Mouse (Mus musculus) lung, postnatal 0 days (tissue): ENCODE data around the gene Fndc1. TPM values are rescaled to one million over a fixed set of nuclear protein-coding genes. Genes with fewer than 3 reads are reported as not detected.
A peak's percentile ranks its signal among the peaks of the same experiment; 100 is the strongest.

Experiments used
- ATAC-seq: fragments of 200-750 bp; cut with Nextera tagmentation; 2 replicates; pipeline ENCODE4 v1.8.0; 2017; ENCODE audit warnings: moderate library complexity
- DNase-seq: peaks from one replicate; pipeline ENCODE4 v3.0.0-alpha.2; 2016; ENCODE audit warnings: low spot score
- H3K27ac ChIP-seq: fragments of 300-500 bp; sonication (generic); 2 replicates; pipeline ENCODE4 v1.5.1; 2014; ENCODE audit warnings: antibody characterized with exemption, mild to moderate bottlenecking, low read length, mixed read lengths
- H3K27me3 ChIP-seq: fragments of 300-500 bp; sonication (generic); replicated peaks from 2 replicates; pipeline ENCODE4 v1.6.1; 2014; ENCODE audit warnings: low read length, mixed read lengths; ENCODE audit not compliant: insufficient read depth
- H3K36me3 ChIP-seq: fragments of 300-500 bp; sonication (generic); 2 replicates; pipeline ENCODE4 v1.6.1; 2014; ENCODE audit warnings: low read length, mixed read lengths; ENCODE audit not compliant: insufficient read depth
- H3K4me1 ChIP-seq: fragments of 300-500 bp; sonication (generic); 2 replicates; pipeline ENCODE4 v1.6.1; 2014; ENCODE audit warnings: antibody characterized with exemption, low read depth, low read length, mixed read lengths; ENCODE audit not compliant: insufficient read depth
- H3K4me2 ChIP-seq: fragments of 300-500 bp; sonication (generic); replicated peaks from 2 replicates; pipeline ENCODE4 v1.6.1; 2014; ENCODE audit warnings: low read depth, mild to moderate bottlenecking, low read length, moderate library complexity, mixed read lengths
- H3K4me3 ChIP-seq: fragments of 300-500 bp; sonication (generic); 2 replicates; pipeline ENCODE4 v1.5.1; 2014; ENCODE audit warnings: low read depth, low read length
- H3K9ac ChIP-seq: fragments of 300-500 bp; sonication (generic); replicated peaks from 2 replicates; pipeline ENCODE4 v1.6.1; 2014; ENCODE audit warnings: low read depth, mild to moderate bottlenecking
- H3K9me3 ChIP-seq: fragments of 300-500 bp; sonication (generic); 2 replicates; pipeline ENCODE4 v1.6.1; 2016; ENCODE audit warnings: low read length, mixed read lengths
- CTCF ChIP-seq: IDR thresholded peaks from 2 replicates; pipeline ENCODE4 v1.5.1; 2016; ENCODE audit warnings: antibody characterized with exemption, mild to moderate bottlenecking
- EP300 ChIP-seq: IDR thresholded peaks from 2 replicates; pipeline ENCODE4 v1.6.1; 2016; ENCODE audit warnings: antibody characterized with exemption, mild to moderate bottlenecking, control low read depth
- WGBS: fragments of 180-500 bp; shearing (Covaris S2); extraction: QIAGEN DNeasy Blood & Tissue Kit; methylation state at CpG from one replicate; pipeline ENCODE4 v1.1.7; 2014; 5-methylcytosine and 5-hydroxymethylcytosine counted together
- polyA plus RNA-seq: library from polyadenylated mRNA; unstranded; fragments of >200 nt; fragmentation: Nextera tagmentation; extraction: Ambion mirVana; gene quantifications from 2 replicates; pipeline ENCODE4 v1.2.1, GENCODE M21; 2015

The Fndc1 gene
- polyA plus RNA-seq, 1 experiment from 2014 or later = 40.8 TPM

DNA sequence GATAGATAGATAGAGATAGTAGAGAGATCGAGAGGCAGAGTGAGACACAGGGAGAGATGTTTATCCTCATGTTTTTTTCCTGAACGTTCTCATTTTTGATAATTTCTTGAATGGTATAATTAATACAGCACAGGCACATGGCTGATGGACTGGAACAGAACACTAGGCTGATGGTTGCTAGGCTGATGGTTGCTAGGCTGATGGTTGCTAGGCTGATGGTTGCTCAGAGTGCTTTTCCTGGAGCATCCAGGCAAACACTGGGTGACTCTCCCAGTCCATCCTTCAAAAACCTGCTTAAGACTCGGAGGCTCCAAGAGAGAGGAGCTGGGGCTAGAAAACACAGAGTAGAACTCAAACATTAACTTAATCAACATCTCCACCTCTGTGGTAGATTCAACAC lies 80.3 kb downstream of the Fndc1 start:
- TF ChIP-seq EP300 (no peak), CTCF (no peak)
- 71% methylated on average over 3 of the region's 3 CpGs for WGBS

GRCm38 (mm10) chr17:7744976-7745375 lies 82.1 kb downstream of the Fndc1 start:
- DNase-seq (no peak), ATAC-seq (no peak)
- Histone ChIP-seq H3K4me1 (no peaks in the 10 kb centered on the region), H3K27ac (no peak overlapping the region), H3K27me3 (no peaks in the 10 kb centered on the region), H3K9ac (no peak overlapping the region), H3K4me3 (no peak overlapping the region), H3K36me3 (no peaks in the 10 kb centered on the region), H3K9me3 (no peaks in the 10 kb centered on the region), H3K4me2 (no peak overlapping the region)
- TF ChIP-seq CTCF (no peak), EP300 (no peak)
- WGBS = 83% methylated on average over 4 of the region's 4 CpGs

More for the DNA sequence above, 80.3 kb downstream of the Fndc1 start:
- Histone ChIP-seq H3K9ac (no peak overlapping the region), H3K27ac (no peak overlapping the region), H3K27me3 (no peaks in the 10 kb centered on the region), H3K9me3 (no peaks in the 10 kb centered on the region), H3K4me2 (no peak overlapping the region), H3K4me3 (no peak overlapping the region), H3K36me3 (no peaks in the 10 kb centered on the region), H3K4me1 (no peaks in the 10 kb centered on the region)
- ATAC-seq (no peak), DNase-seq (no peak)

DNA sequence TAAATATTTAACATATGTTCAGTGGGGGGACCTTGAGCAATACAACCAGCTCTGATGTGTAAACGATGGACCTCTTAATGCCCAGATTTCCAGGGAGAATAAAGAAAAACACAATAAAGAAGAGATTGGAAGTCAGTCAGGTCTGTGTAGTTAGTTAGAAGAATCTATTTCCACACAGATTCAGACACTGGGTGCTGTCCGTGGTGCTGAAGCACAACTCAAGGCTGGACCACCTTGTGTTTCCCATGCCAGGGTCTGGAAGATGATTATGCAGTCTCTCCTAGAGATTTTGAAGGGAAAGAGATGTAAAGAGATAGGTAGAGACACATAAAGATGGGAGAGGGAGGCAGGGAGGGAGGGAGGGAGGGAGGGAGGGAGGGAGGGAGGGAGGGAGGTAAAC lies 86.1 kb downstream of the Fndc1 start:
- WGBS = 15% methylated on average over 2 of the region's 2 CpGs
- H3K36me3 ChIP-seq = no peaks in the 10 kb centered on the region
- no peaks in the 10 kb centered on the region for H3K27me3 ChIP-seq
- no peaks in the 10 kb centered on the region for H3K4me1 ChIP-seq
- H3K9me3 ChIP-seq = no peaks in the 10 kb centered on the region
- DNase-seq (peak; percentile 52), ATAC-seq (no peak)
- no peak overlapping the region for H3K9ac ChIP-seq
- TF ChIP-seq EP300 = no peak
- TF ChIP-seq CTCF = no peak
- H3K4me2 ChIP-seq = no peak overlapping the region
- H3K4me3 ChIP-seq = no peak overlapping the region
- no peak overlapping the region for H3K27ac ChIP-seq

DNA sequence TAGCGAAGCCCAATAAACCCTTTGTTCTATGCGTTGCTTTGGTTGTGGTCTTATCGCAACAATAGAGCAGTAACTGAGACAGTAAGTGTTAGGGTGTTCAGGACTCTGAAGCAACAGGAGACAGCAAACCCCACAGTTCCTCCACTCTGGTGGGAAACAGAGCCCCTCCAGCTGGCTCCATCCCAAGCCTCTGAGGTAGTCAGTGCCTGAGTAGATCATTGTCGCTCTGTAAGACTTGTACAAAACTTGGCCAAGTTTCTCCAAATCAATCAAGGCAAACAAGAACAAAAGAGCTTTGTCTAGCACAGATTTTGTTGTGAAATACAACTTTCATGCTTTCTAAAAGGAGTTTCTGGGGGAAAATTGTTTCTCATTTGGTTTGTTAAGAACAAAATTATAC lies 104.1 kb downstream of the Fndc1 start:
- H3K36me3 ChIP-seq = no peaks in the 10 kb centered on the region
- WGBS = 72% methylated on average over 4 of the region's 4 CpGs
- H3K27ac ChIP-seq = no peak overlapping the region

DNA sequence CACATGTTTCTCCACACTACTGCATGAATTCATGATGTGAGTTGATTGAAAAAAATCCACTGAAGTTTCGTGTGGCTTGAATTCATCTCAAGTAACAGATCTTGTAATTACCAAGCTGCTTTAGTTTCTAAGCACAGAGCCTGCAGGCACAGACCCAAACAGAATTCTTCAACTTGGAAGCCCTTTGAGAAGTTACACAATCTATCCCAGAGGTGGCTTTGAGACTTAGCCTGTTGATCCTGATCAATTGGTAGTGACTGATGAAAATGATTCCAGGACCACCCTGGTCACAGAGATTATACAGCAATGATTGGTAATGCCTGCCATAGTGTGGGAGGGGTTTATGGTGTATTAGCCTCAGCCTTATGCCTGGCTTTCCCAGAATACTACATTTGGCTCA lies 108.2 kb downstream of the Fndc1 start:
- no peak overlapping the region for H3K4me3 ChIP-seq
- no peaks in the 10 kb centered on the region for H3K36me3 ChIP-seq
- H3K4me2 ChIP-seq = no peak overlapping the region
- H3K9ac ChIP-seq = no peak overlapping the region
- no peaks in the 10 kb centered on the region for H3K4me1 ChIP-seq
- DNase-seq = peak; percentile 23
- 63% methylated on average over 1 of the region's 1 CpGs for WGBS
- no peaks in the 10 kb centered on the region for H3K27me3 ChIP-seq
- no peaks in the 10 kb centered on the region for H3K9me3 ChIP-seq
- H3K27ac ChIP-seq = no peak overlapping the region
- TF ChIP-seq EP300 (no peak), CTCF (no peak)
- ATAC-seq = no peak

More for the DNA sequence above, 104.1 kb downstream of the Fndc1 start:
- H3K9ac ChIP-seq = no peak overlapping the region
- TF ChIP-seq CTCF = no peak
- TF ChIP-seq EP300 = no peak
- H3K27me3 ChIP-seq = no peaks in the 10 kb centered on the region
- H3K9me3 ChIP-seq = no peaks in the 10 kb centered on the region
- no peak for ATAC-seq
- no peak overlapping the region for H3K4me2 ChIP-seq
- H3K4me1 ChIP-seq = no peaks in the 10 kb centered on the region
- DNase-seq = peak; percentile 14
- H3K4me3 ChIP-seq = no peak overlapping the region

- Histone ChIP-seq H3K4me3 (no peak overlapping the region), H3K9ac (no peak overlapping the region), H3K4me1 (peaks cover 3% of the 10 kb centered on the region; the same call in 1 of the 2 replicates), H3K27ac (no peak overlapping the region), H3K4me2 (no peak overlapping the region), H3K9me3 (no peaks in the 10 kb centered on the region), H3K27me3 (no peaks in the 10 kb centered on the region), H3K36me3 (no peaks in the 10 kb centered on the region)
- WGBS = 57% methylated on average over 6 of the region's 6 CpGs
- TF ChIP-seq EP300 (peak; percentile 64), CTCF (no peak)
- ATAC-seq = peak; percentile 70
- peak; percentile 37 for DNase-seq
Observed at GRCm38 (mm10) chr17:7717945-7718344, 109.2 kb downstream of the Fndc1 start.

GRCm38 (mm10) chr17:7713020-7713419 lies 114.1 kb downstream of the Fndc1 start:
- peak; percentile 78 for ATAC-seq
- peak; percentile 62 for DNase-seq

More at GRCm38 (mm10) chr17:7713020-7713419, 114.1 kb downstream of the Fndc1 start:
- Histone ChIP-seq H3K4me2 (no peak overlapping the region), H3K4me3 (no peak overlapping the region), H3K27me3 (no peaks in the 10 kb centered on the region), H3K27ac (no peak overlapping the region), H3K4me1 (peaks cover 3% of the 10 kb centered on the region; the same call in 1 of the 2 replicates), H3K9ac (no peak overlapping the region), H3K9me3 (no peaks in the 10 kb centered on the region), H3K36me3 (no peaks in the 10 kb centered on the region)
- TF ChIP-seq CTCF (no peak), EP300 (peak; percentile 60)
- 26% methylated on average over 2 of the region's 2 CpGs for WGBS
